Mouse (Mus musculus) lung, postnatal 36 days (tissue): ENCODE measurements at regions not wholly inside any gene's neighbourhood (a gene's known extent, or its start where the extent isn't known, plus 50 kb on each side); places are given as distances from the start of the nearest gene placed in this dataset.

Source experiments
- DNase-seq: peaks from one replicate; pipeline ENCODE4 v3.0.0; 2022; ENCODE audit warnings: mixed read lengths

DNA sequence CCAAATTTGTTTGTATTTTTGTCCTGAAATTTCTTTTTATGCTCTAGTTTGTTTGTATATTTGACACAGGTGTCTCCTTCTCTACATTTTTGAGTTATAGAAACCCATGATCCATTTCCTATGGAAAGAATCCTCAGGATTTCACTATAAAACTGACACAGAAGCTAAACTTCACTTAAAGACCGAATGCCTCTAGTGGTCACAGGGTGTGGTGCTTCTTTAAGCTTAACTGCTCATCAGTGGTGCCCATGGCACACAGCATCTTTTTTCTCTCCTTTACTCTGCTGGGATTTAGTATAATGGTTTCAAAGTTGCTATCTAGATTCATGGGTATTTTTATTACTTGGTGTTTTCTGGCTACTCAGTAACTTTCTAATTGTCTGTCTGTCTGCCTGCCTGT lies 79.9 kb upstream of the Hdac4 start:
- DNase-seq: no peak

- DNase-seq: no peak
Measured at GRCm38 (mm10) chr1:92273760-92274159, 78.3 kb upstream of the Hdac4 start.

DNA sequence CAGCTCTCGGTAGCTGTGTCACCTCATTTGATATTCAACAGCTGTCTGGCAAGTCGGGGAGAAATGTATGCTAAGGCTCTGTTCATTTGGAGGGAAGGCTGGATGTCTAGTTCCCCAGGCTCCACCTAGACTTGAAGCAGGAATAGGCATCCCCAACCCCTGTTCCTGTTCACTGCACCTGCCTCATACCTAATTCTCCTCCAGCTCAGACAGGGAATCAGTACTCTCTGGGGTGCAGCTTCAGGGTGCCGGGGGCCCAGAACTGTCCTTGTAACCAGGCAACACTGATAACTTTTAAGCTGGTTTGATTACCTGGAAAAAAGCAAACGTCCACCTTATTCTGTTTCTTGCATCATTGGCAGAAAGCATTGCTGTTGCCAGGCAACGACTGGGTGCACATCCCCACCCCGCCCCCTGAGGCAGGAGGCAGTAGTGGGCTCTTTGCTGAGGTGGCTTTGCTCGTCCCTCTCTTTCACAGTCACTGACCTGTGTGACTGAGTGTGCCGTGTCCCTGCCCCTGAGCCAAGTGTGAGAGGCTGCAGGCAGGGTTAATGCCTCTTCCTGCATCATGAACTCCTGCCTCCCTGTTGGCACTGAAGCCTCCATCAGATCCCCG lies 76.3 kb upstream of the Hdac4 start:
- DNase-seq: no peak

- DNase-seq: no peak
Measured at GRCm38 (mm10) chr1:92270486-92271058, 75.1 kb upstream of the Hdac4 start.

- no peak for DNase-seq
Measured at GRCm38 (mm10) chr1:92269464-92269863, 74.0 kb upstream of the Hdac4 start.

GRCm38 (mm10) chr1:92264941-92265340 lies 69.4 kb upstream of the Hdac4 start:
- DNase-seq: no peak

DNA sequence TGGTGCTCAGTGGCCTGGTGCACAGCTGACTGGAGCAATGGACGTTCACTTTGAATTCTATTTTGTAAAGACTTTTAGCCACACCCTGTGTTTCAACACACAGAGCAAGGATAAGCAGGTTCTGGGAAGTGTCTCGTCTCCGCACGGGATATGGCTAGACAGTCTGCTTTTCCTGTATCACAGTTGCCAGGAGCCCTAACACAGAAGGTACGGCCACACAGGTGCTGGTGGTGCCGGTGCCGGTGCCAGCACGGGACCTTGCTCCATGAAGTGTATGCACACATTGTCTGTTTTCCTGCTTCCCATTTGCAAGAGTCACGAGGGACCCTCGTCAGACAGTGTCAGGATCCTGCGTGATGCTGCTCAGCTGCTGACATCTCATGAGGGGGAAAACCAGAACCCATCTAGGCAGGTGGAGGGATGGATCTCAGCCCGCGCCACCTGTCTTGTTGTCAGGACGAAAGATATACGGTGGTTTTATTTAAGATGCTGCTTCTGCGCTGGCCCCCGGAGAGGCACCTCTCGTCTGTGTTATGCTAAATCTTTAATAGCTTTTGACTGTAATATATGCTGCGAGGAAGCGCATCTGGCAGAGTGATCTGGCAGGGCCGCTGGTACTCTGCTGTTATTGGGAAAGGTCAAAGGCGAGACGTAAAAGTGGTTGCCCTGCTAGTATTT lies 64.4 kb upstream of the Hdac4 start:
- DNase-seq: no peak

- DNase-seq: peak; percentile 9
Measured at GRCm38 (mm10) chr1:92258026-92258425, 62.5 kb upstream of the Hdac4 start.

- DNase-seq: no peak
Measured at GRCm38 (mm10) chr1:92253086-92253485, 57.6 kb upstream of the Hdac4 start.

GRCm38 (mm10) chr1:92250594-92251463 lies 55.3 kb upstream of the Hdac4 start:
- DNase-seq: peak; percentile 14
